Mouse (Mus musculus) bone marrow macrophage, adult 2 months (primary cell): Measurements from ENCODE around the gene Zfp386. TPM values are rescaled to one million over a fixed set of nuclear protein-coding genes. Genes with fewer than 3 reads are reported as not detected.
"Not testable (repeated sequence)": the region's sequence is repeated elsewhere in the genome, so short reads cannot be mapped to it uniquely, and the experiment has no call there.

Experiments
- H3K27ac ChIP-seq: 2 replicates; pipeline ENCODE4 v1.5.1; 2012; ENCODE audit warnings: low read depth, low read length; ENCODE audit not compliant: insufficient read depth
- H3K4me1 ChIP-seq: 2 replicates; pipeline ENCODE4 v1.6.1; 2012; ENCODE audit warnings: low read length; ENCODE audit not compliant: control insufficient read depth, insufficient read depth
- H3K4me3 ChIP-seq: 2 replicates; pipeline ENCODE4 v1.5.1; 2012; ENCODE audit warnings: mild to moderate bottlenecking, low read length, moderate library complexity; ENCODE audit not compliant: insufficient read depth
- CTCF ChIP-seq: IDR thresholded peaks from 2 replicates; pipeline ENCODE4 v1.5.1; 2012; ENCODE audit warnings: low read depth, mild to moderate bottlenecking, low read length, moderate library complexity
- POLR2A ChIP-seq: IDR thresholded peaks from 2 replicates; pipeline ENCODE4 v1.6.1; 2012; ENCODE audit warnings: mild to moderate bottlenecking, low read depth, low read length, borderline replicate concordance
- polyA plus RNA-seq: library from polyadenylated mRNA; stranded (reverse); fragments of >200 nt; gene quantifications from 2 replicates; pipeline ENCODE4 v1.2.4, GENCODE M21; 2012; ENCODE audit not compliant: missing spikeins, insufficient read depth, insufficient read length

The Zfp386 gene
- polyA plus RNA-seq: 26.1 and 29.5 TPM in 2 replicates

DNA sequence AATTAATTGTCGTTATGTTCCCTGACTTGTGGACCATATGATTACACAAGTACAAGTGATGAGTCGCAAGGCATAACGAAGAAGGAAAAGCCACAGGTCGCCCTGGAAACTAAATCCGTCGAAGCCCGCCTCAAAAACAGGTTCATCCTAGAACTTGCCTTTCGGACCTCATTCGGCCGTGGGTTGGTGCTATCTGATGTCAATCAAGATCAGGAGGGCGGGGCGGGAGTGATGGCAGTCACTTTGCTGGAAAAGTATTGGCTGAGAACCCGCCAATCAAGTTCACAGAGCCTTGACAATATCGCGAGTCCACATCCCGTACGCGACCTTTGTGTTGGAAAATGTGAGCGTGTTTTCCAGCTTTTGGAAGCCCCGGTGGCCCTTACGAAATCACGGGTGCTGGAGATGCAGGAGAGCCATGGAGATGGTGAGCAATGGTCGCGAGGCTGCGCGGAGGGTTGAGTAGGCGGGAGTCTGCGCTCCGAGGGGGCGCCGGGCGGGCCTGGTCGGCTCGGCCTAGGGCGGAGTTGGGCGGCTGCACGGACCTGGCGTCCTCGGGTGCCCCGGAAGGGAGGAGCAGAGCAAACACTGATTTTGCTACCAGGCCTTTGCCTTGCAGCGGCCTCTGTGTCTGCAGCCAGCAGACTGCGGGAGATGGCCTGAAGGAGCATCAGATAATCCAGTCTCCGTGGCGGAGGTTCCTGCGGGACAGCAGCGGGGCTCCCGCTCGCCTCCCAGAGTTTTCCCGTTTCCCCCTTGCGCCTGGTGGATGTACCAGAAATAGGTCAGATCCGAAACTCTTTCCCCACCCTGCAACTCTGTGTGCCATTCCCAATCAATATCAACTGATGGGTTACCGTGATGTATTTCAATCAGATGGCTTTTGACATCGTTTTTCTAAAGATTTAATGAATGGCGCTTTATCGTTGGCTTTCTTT lies at the start of gene Zfp386:
Zfp386 (plus strand) TSS at position 285 of the 938 bp plus-strand sequence.
- peaks cover 16% of the 10 kb centered on the region for H3K4me1 ChIP-seq
- TF ChIP-seq CTCF (no peak), POLR2A (no peak)
- H3K27ac ChIP-seq: peak within 1 kb of the TSS; percentile 85
- H3K4me3 ChIP-seq: peak within 1 kb of the TSS; percentile 81

- not testable (repeated sequence) for H3K4me1 ChIP-seq, H3K27ac ChIP-seq, H3K4me3 ChIP-seq
Observed at GRCm38 (mm10) chr12:115999784-116000183, 47.7 kb upstream of the Zfp386 start.

GRCm38 (mm10) chr12:116002946-116003345 lies 44.6 kb upstream of the Zfp386 start:
- H3K4me1 ChIP-seq, H3K27ac ChIP-seq, H3K4me3 ChIP-seq: not testable (repeated sequence)

- Histone ChIP-seq H3K27ac (no peak overlapping the region), H3K4me3 (no peak overlapping the region), H3K4me1 (no peaks in the 10 kb centered on the region)
- TF ChIP-seq CTCF (no peak), POLR2A (no peak)
Observed at GRCm38 (mm10) chr12:116010812-116011211, 36.7 kb upstream of the Zfp386 start.

DNA sequence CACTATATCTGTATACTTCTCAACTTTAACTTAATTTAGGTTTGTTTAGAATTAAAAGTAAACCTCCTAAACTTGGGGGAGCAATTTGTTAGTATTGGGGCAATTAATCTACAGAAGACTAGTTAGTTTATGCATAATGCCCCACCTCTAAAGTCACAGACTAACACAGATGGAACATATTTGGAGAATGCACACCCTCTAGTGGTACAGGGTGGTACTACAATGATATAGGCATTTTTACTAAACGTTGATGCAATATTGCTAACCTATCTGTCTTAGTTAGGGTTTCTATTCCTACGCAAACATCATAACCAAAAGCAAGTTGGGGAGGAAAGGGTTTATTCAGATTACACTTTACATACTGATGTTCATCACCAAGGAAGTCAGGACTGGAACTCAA lies 19.4 kb upstream of the Zfp386 start:
- Histone ChIP-seq H3K4me1 (no peaks in the 10 kb centered on the region), H3K4me3 (no peak overlapping the region)
- no peak for TF ChIP-seq CTCF
- TF ChIP-seq POLR2A: no peak

GRCm38 (mm10) chr12:116035346-116035745 lies 12.2 kb upstream of the Zfp386 start:
- Histone ChIP-seq H3K4me1 (no peaks in the 10 kb centered on the region), H3K27ac (no peak overlapping the region), H3K4me3 (no peak overlapping the region)
- TF ChIP-seq CTCF: no peak
- no peak for TF ChIP-seq POLR2A

More for the DNA sequence above, 19.4 kb upstream of the Zfp386 start:
- no peak overlapping the region for H3K27ac ChIP-seq

DNA sequence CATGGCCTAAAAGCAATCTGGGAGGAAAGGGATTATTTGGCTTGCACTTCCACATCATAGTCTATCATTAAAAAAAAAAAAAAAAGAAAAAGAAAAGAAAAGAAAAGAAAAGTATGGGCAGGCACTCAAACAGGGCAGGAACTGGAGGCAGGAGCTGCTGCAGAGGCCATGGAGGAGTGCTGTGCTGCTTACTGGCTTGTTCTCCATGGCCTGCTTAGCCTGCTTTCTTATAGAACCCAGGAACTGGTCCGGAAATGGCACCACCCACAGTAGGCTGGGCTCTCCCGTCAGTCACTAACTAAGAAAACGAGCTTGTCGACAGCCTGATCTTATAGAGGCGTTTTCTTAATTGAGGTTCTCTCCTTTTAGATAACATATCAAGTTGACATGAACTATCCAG lies 2.7 kb upstream of the Zfp386 start:
- Histone ChIP-seq H3K4me1 (peaks cover 8% of the 10 kb centered on the region), H3K27ac (no peak overlapping the region), H3K4me3 (no peak overlapping the region)
- TF ChIP-seq CTCF (no peak), POLR2A (no peak)

DNA sequence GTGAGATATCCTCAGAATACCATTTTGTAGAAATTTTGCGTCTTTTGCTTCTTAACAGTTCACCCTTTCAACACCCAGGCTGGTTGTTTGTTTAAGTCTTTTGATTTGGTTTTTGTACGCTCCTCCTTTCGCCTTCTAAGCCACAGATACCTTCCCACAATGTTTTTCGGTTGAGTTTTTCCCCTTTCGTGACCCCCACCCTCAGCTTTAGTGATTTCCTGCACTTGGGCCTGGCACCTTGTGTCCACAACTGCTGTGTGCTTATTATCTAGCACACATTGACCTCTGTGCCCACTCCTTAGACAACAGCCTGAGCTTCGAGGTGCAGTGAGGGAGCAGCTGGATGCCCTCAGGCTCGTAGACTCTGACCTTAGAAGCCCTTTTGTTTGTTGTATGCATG lies 1.2 kb downstream of the Zfp386 start:
- Histone ChIP-seq H3K4me3 (peak overlapping the region; percentile 81), H3K27ac (no peak overlapping the region), H3K4me1 (peaks cover 24% of the 10 kb centered on the region)
- TF ChIP-seq CTCF (no peak), POLR2A (no peak)

DNA sequence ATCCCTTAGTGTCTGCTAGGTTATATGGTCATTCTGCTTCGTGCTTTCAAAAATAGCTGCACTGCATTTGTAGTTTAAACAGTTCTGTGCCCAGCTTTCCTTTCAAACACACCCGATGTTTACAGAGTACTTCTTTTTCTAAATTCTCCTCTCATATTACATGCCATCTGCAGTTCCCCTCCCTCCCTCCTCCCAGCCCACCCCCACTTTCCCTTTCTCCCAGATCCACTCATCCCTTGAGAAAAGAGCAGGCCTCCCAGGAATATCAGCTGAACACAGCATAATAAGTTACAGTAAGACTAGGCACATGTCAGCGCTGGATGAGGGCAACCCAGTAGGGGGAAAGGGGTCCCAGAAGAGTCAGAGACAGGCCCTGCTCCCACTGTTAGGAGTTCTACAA lies 1.7 kb downstream of the Zfp386 start:
- Histone ChIP-seq H3K4me1 (peaks cover 26% of the 10 kb centered on the region), H3K27ac (no peak overlapping the region), H3K4me3 (peak overlapping the region; percentile 81; the same call in 1 of the 2 replicates)
- TF ChIP-seq POLR2A (no peak), CTCF (no peak)

DNA sequence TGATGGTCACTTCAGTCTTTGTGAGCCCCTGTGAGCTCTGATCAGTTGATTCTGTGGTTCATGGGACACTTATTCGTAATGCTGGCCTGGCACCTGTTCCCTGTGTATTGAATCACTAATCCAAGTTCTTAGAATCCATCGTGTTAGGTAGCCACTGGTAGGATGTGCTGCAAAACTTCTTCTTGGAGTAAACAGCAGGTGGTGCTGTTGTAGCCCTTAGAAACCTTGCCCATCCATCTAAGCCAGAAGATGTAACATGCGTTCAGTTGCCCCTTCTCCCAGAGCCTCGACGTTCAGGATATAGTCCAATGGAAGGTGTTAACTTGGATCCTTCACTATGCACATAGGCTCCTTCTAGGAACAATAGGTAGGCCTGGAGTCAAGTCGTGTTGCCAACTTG lies 2.2 kb downstream of the Zfp386 start:
- Histone ChIP-seq H3K4me1 (peaks cover 28% of the 10 kb centered on the region), H3K4me3 (no peak overlapping the region), H3K27ac (no peak overlapping the region)
- TF ChIP-seq POLR2A (no peak), CTCF (no peak)
